Mouse (Mus musculus) lung, adult 2 months (tissue): ENCODE results near the gene Celsr1.

ENCODE experiments used
- CTCF ChIP-seq: fragments of 200-500 bp; IDR thresholded peaks from 2 replicates; pipeline ENCODE4 v1.5.1; 2011; ENCODE audit warnings: mild to moderate bottlenecking, low read length, control low read depth; ENCODE audit not compliant: insufficient read depth
- POLR2A ChIP-seq: fragments of 200-500 bp; IDR thresholded peaks from 2 replicates; pipeline ENCODE4 v1.6.1; 2011; ENCODE audit warnings: low read depth, mild to moderate bottlenecking, control low read depth, low read length, borderline replicate concordance; ENCODE audit errors: extremely low read depth

DNA sequence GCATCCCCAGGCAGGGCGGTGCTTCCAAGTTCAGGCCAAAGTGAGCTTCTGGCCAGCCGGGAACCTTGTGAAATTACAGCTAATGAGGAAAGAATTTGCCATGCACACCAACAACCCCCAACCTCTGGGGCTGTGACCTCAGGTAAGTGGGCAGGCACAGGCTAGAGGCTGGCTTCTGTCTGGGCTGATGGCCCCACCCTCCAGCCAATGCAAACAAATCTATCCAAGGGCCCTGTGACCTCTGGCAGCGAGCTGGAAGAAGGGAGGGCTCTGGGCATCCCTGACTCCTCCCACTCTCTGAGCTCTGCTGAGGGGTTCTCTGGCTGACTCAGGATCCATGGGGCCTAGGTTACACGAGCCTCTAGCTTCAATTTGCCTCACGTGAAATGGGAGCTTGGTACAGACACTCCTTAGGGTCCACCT, 97.9 kb downstream of the Celsr1 start:
- TF ChIP-seq POLR2A (no peak), CTCF (no peak)
